Mouse (Mus musculus) erythroblast, embryonic 14.5 days (primary cell): ENCODE data around the gene Tcn2. TPM values are rescaled to one million over a fixed set of nuclear protein-coding genes. Genes with fewer than 3 reads are reported as not detected.

Experiments used
- H3K27me3 ChIP-seq: 2 replicates; pipeline ENCODE4 v1.6.1; 2012; ENCODE audit warnings: inconsistent platforms; ENCODE audit not compliant: control insufficient read depth
- H3K36me3 ChIP-seq: 2 replicates; pipeline ENCODE4 v1.6.1; 2012; ENCODE audit warnings: mild to moderate bottlenecking, inconsistent platforms; ENCODE audit not compliant: control insufficient read depth
- H3K4me1 ChIP-seq: 2 replicates; pipeline ENCODE4 v1.6.1; 2012; ENCODE audit warnings: inconsistent platforms; ENCODE audit not compliant: control insufficient read depth
- H3K4me3 ChIP-seq: replicated peaks from 2 replicates; pipeline ENCODE3; 2012; ENCODE audit warnings: moderate library complexity, mild to moderate bottlenecking, inconsistent platforms
- H3K9me3 ChIP-seq: 2 replicates; pipeline ENCODE4 v1.6.1; 2012; ENCODE audit warnings: low read length, inconsistent platforms, mixed read lengths; ENCODE audit not compliant: control insufficient read depth
- GATA1 ChIP-seq: IDR thresholded peaks from 2 replicates; pipeline ENCODE4 v1.6.1; 2012; ENCODE audit warnings: low read length, inconsistent platforms, mixed read lengths
- TAL1 ChIP-seq: IDR thresholded peaks from 3 replicates; pipeline ENCODE4 v1.6.1; 2012; ENCODE audit warnings: low read length, inconsistent platforms, mixed read lengths
- polyA plus RNA-seq: library from polyadenylated mRNA; stranded (reverse); fragments of >175 nt; gene quantifications from 2 replicates; pipeline ENCODE4 v1.2.3, GENCODE M21; 2012

Gene Tcn2
- polyA plus RNA-seq, 1 experiment = 0.08 TPM

DNA sequence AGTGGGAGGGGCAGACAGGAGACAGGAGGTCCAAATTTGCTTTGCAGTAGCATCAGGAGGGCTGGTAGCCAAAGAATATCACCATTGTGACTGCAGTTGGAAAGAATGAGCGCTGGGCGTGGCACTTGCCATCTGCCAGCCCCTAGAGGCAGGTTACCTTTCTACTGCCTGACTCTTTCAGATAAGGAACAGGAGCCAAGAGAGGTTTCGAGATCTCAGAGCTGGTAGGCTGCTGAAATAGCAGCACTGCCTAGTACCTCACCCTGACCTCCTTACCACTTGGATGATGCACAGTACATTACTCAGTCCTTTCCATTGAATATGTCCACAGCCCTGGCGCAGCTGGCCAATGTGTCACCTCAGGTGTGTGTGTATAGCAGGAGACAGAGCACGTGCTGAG, 44.6 kb downstream of the Tcn2 start:
- peaks cover 20% of the 10 kb centered on the region for H3K27me3 ChIP-seq
- H3K4me3 ChIP-seq = no peak overlapping the region
- H3K4me1 ChIP-seq = peaks cover 17% of the 10 kb centered on the region
- no peak for TF ChIP-seq GATA1
- TF ChIP-seq TAL1 = peak; percentile 51; the same call in 2 of the 3 replicates
- H3K36me3 ChIP-seq = no peaks in the 10 kb centered on the region
- no peaks in the 10 kb centered on the region for H3K9me3 ChIP-seq

DNA sequence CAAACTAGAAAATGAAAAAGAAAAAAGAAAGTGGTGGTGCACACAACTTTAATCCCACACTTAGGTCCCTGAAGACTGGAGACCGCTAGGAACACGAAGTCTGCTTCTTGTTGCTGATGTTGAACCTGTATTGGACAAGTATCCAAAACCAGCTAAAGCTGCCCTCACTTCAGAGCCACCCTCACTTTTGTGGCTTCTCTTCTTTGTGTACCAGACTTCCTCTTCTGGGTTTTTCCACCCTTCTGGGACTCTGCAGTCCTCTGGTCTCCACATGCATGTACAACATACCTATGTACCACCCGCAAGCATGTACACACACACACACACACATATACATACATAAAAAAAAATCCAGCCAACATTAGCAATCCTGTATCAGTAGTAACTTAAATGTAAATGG, 48.2 kb downstream of the Tcn2 start:
- no peak for TF ChIP-seq TAL1
- H3K4me1 ChIP-seq = peaks cover 17% of the 10 kb centered on the region
- H3K36me3 ChIP-seq = no peaks in the 10 kb centered on the region

DNA sequence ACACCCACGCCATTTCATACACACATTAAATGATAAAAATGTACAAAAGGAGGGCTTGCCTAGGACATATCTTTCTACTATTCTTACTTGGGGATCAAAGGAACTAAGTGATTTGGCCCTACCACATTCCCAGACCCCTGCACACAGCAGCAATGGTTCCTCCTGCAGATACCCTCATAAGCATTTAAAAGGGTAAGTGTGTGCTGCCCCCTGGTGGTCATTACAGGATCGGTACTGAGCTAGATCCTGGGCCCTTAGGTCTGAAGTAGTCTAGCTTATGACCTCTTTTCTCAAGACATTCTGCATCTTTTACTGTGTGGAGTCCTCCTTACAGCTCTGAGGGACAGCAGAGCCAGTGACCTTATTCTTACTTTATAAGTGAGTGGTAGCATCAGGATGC, 52.1 kb downstream of the Tcn2 start:
- TF ChIP-seq GATA1 = no peak
- no peak for TF ChIP-seq TAL1
- Histone ChIP-seq H3K4me1 (no peaks in the 10 kb centered on the region), H3K27me3 (peaks cover 21% of the 10 kb centered on the region), H3K36me3 (no peaks in the 10 kb centered on the region), H3K4me3 (no peak overlapping the region), H3K9me3 (no peaks in the 10 kb centered on the region)

More for the DNA sequence above, 48.2 kb downstream of the Tcn2 start:
- no peaks in the 10 kb centered on the region for H3K9me3 ChIP-seq
- no peak overlapping the region for H3K4me3 ChIP-seq
- peaks cover 17% of the 10 kb centered on the region for H3K27me3 ChIP-seq

DNA sequence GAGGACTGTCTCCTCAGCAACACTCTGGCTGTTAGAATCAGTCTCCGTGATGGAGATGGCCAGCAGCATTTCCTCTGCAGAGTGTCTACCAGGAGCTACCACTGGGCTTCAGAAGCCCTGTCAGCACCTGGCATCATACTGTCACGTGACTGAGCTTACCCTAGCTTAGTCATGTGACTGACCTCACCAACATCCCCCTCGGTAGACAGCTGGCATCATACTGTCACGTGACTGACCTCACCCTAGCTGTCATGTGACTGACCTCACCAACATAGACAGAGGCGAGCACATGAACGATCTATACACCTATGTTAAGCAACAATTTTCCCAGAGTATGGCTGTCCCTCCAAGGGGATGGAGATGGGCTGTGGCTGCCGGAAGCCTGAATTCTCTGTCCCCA, 53.3 kb downstream of the Tcn2 start:
- Histone ChIP-seq H3K27me3 (peaks cover 21% of the 10 kb centered on the region), H3K4me1 (no peaks in the 10 kb centered on the region), H3K9me3 (no peaks in the 10 kb centered on the region), H3K4me3 (no peak overlapping the region), H3K36me3 (no peaks in the 10 kb centered on the region)
- TF ChIP-seq GATA1 (no peak), TAL1 (no peak)

DNA sequence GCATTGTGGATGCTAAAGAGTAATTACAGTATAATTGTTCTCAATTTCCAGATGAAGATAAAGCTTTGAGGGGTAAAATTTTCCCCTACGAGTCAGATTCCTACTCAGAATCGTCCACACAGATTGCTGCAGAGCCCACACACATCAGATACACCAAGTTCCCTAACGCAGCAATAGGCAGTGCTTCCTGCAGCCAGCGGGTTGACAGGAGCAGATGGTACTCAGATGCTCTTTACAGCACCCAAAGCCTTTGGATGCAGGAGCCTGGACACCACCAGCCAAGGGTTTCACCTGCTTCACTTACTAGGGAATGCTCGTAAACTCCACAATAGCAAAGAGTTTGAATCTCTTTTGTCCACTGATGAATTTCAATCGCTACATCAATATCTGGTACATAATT, 55.5 kb downstream of the Tcn2 start:
- Histone ChIP-seq H3K36me3 (no peaks in the 10 kb centered on the region), H3K27me3 (peaks cover 8% of the 10 kb centered on the region), H3K4me1 (no peaks in the 10 kb centered on the region), H3K4me3 (no peak overlapping the region), H3K9me3 (no peaks in the 10 kb centered on the region)
- TF ChIP-seq GATA1 (no peak), TAL1 (no peak)

Other genes starting within 250 kb of the Tcn2 start
- gene Osbp2, start 68.3 kb downstream of the Tcn2 start, polyA plus RNA-seq = not detected in 2 replicates
- gene 4921536K21Rik, start 37.1 kb downstream of the Tcn2 start, polyA plus RNA-seq = 0.02 TPM in 1 of 2 replicates, not detected in the other
- gene Dusp18, start 36.9 kb downstream of the Tcn2 start, polyA plus RNA-seq = not detected in 2 replicates
- gene Slc35e4, start 17.5 kb downstream of the Tcn2 start, polyA plus RNA-seq = 0.04 and 0.14 TPM in 2 replicates
- gene Pes1, start 31.8 kb upstream of the Tcn2 start, polyA plus RNA-seq = 1.3 and 2.5 TPM in 2 replicates
- not detected in 2 replicates for gene 4930556J24Rik, start 44.6 kb upstream of the Tcn2 start, polyA plus RNA-seq
- gene Gal3st1, start 51.5 kb upstream of the Tcn2 start, polyA plus RNA-seq = not detected in 2 replicates
- gene Sec14l4, start 99.3 kb upstream of the Tcn2 start, polyA plus RNA-seq = 0.02 TPM in 1 of 2 replicates, not detected in the other
- not detected in 2 replicates for gene Sec14l3, start 132.7 kb upstream of the Tcn2 start, polyA plus RNA-seq
- gene Mtfp1, start 163.3 kb upstream of the Tcn2 start, polyA plus RNA-seq = 1.8 and 2.1 TPM in 2 replicates
- gene Sec14l2, start 191.3 kb upstream of the Tcn2 start, polyA plus RNA-seq = 0.45 and 0.67 TPM in 2 replicates
- 0.70 and 0.83 TPM in 2 replicates for gene Rnf215, start 203.0 kb upstream of the Tcn2 start, polyA plus RNA-seq
- 0.10 and 0.11 TPM in 2 replicates for gene Ccdc157, start 228.1 kb upstream of the Tcn2 start, polyA plus RNA-seq
- 6.6 and 8.0 TPM in 2 replicates for gene Sf3a1, start 228.2 kb upstream of the Tcn2 start, polyA plus RNA-seq